8 mouse cellular contexts compared by ENCODE assay signal in the genomic region with DNA sequence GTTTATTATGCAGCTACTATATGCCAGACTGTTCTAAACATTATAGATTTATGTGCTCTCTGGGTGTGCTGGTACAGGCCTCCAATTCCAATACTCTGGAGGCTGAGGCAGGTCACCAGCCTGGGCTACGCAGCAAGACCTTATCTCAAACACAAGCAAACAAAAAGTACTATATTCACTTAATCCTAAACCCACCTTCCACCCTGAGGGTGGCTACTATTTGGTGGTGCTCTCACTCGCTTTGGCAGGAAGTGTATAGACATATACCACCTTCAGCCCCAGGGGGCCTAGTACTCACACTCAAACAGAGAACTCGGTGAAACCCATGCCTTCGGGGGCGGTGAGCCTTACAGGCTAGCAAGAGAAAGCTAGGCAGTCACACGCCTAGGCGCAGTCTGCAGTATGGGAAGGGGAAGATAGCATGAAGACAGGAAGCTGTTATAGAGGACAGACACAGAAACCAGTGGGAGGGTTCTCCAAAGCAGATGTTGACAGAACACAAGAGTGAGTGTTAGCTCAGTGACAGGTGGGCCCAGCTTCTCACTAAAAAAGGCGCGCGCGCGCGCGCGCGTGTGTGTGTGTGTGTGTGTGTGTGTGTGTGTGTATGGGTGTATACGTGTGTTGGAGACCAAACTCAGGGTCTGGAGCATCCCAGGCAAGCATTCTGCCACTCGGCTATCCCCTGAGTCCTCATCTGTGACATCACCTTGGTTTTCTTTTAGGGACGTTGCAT. TPM values are rescaled to one million over a fixed set of nuclear protein-coding genes. Genes with fewer than 3 reads are reported as not detected.
DNase-seq lines count a peak whose midpoint lies in the region; ATAC-seq and TF ChIP-seq lines count a peak whose summit lies in the region.

Coro1a (minus strand) TSS at position 346 of the 733 bp plus-strand sequence.

- no peak within 1 kb of the TSS for H3K4me2 ChIP-seq in lung, embryonic 14.5 days
- H3K4me2 ChIP-seq in embryonic facial prominence, embryonic 15.5 days (replicated peaks) = no peak within 1 kb of the TSS
- H3K4me2 ChIP-seq in intestine, embryonic 16.5 days (ENCODE audit: low read depth, low read length) = no peak within 1 kb of the TSS
- H3K4me2 ChIP-seq in lung, postnatal 0 days (replicated peaks; ENCODE audit: low read depth, low read length) = no peak within 1 kb of the TSS
- H3K4me2 ChIP-seq in stomach, embryonic 15.5 days = no peak within 1 kb of the TSS

- H3K4me3 ChIP-seq in lung, embryonic 14.5 days (ENCODE audit: low read depth, low read length) = no peak within 1 kb of the TSS
- no peak within 1 kb of the TSS for H3K4me3 ChIP-seq in embryonic facial prominence, embryonic 15.5 days (replicated peaks)
- no peak within 1 kb of the TSS for H3K4me3 ChIP-seq in intestine, embryonic 16.5 days (ENCODE audit: low read length)
- no peak within 1 kb of the TSS for H3K4me3 ChIP-seq in lung, postnatal 0 days (ENCODE audit: low read depth, low read length)
- no peak within 1 kb of the TSS for H3K4me3 ChIP-seq in stomach, embryonic 15.5 days (replicated peaks)

- WGBS in lung, embryonic 14.5 days = 81% methylated on average over 19 of the region's 19 CpGs
- 86% methylated on average over 19 of the region's 19 CpGs for WGBS in embryonic facial prominence, embryonic 15.5 days
- WGBS in intestine, embryonic 16.5 days = 85% methylated on average over 19 of the region's 19 CpGs
- WGBS in lung, postnatal 0 days = 75% methylated on average over 19 of the region's 19 CpGs
- 79% methylated on average over 19 of the region's 19 CpGs for WGBS in stomach, embryonic 15.5 days

- no peak for DNase-seq in lung, embryonic 14.5 days
- no peak for DNase-seq in lung, adult 18-20 months
- DNase-seq in lung, postnatal 0 days (ENCODE audit: low spot score) = no peak
- no peak for DNase-seq in ovary, postnatal 10 days (ENCODE audit: low spot score)
- no peak for DNase-seq in ovary, postnatal 36 days (ENCODE audit: low spot score)

- H3K4me1 ChIP-seq in lung, embryonic 14.5 days (ENCODE audit: insufficient read depth) = no peaks in the 10 kb centered on the region
- peaks cover 14% of the 10 kb centered on the region for H3K4me1 ChIP-seq in embryonic facial prominence, embryonic 15.5 days
- peaks cover 14% of the 10 kb centered on the region for H3K4me1 ChIP-seq in intestine, embryonic 16.5 days (ENCODE audit: control insufficient read depth, insufficient read depth, low read length)
- H3K4me1 ChIP-seq in lung, postnatal 0 days (ENCODE audit: insufficient read depth, low read depth, low read length) = peaks cover 4% of the 10 kb centered on the region
- peaks cover 14% of the 10 kb centered on the region for H3K4me1 ChIP-seq in stomach, embryonic 15.5 days

- H3K9ac ChIP-seq in lung, embryonic 14.5 days = no peak within 1 kb of the TSS
- H3K9ac ChIP-seq in embryonic facial prominence, embryonic 15.5 days = no peak within 1 kb of the TSS
- H3K9ac ChIP-seq in intestine, embryonic 16.5 days (ENCODE audit: low read depth, low read length) = no peak within 1 kb of the TSS
- no peak within 1 kb of the TSS for H3K9ac ChIP-seq in lung, postnatal 0 days (replicated peaks; ENCODE audit: low read depth)
- no peak within 1 kb of the TSS for H3K9ac ChIP-seq in stomach, embryonic 15.5 days

- H3K36me3 ChIP-seq in lung, embryonic 14.5 days (ENCODE audit: insufficient read depth) = no peaks in the 10 kb centered on the region
- H3K36me3 ChIP-seq in embryonic facial prominence, embryonic 15.5 days = no peaks in the 10 kb centered on the region
- H3K36me3 ChIP-seq in intestine, embryonic 16.5 days (ENCODE audit: control insufficient read depth, insufficient read depth, low read length) = no peaks in the 10 kb centered on the region
- no peaks in the 10 kb centered on the region for H3K36me3 ChIP-seq in lung, postnatal 0 days (ENCODE audit: insufficient read depth, low read length)
- no peaks in the 10 kb centered on the region for H3K36me3 ChIP-seq in stomach, embryonic 15.5 days

- no peaks in the 10 kb centered on the region for H3K9me3 ChIP-seq in lung, embryonic 14.5 days (ENCODE audit: low read depth, low read length)
- H3K9me3 ChIP-seq in embryonic facial prominence, embryonic 15.5 days (replicated peaks) = no peaks in the 10 kb centered on the region
- H3K9me3 ChIP-seq in intestine, embryonic 16.5 days (ENCODE audit: control insufficient read depth, low read length) = no peaks in the 10 kb centered on the region
- no peaks in the 10 kb centered on the region for H3K9me3 ChIP-seq in lung, postnatal 0 days (ENCODE audit: low read length)
- H3K9me3 ChIP-seq in stomach, embryonic 15.5 days = no peaks in the 10 kb centered on the region

- peaks cover 18% of the 10 kb centered on the region; the same call in 1 of the 2 replicates for H3K27me3 ChIP-seq in lung, embryonic 14.5 days (ENCODE audit: insufficient read depth, low read length)
- H3K27me3 ChIP-seq in embryonic facial prominence, embryonic 15.5 days = peaks cover 18% of the 10 kb centered on the region; the same call in 1 of the 2 replicates
- peaks cover 11% of the 10 kb centered on the region; the same call in 1 of the 2 replicates for H3K27me3 ChIP-seq in intestine, embryonic 16.5 days (replicated peaks; ENCODE audit: control insufficient read depth, insufficient read depth, low read length)
- H3K27me3 ChIP-seq in lung, postnatal 0 days (replicated peaks; ENCODE audit: insufficient read depth, low read length) = 0 out of 2 replicates have a peak, but pooled peaks cover 12% of the 10 kb centered on the region
- H3K27me3 ChIP-seq in stomach, embryonic 15.5 days (replicated peaks) = peaks cover 15% of the 10 kb centered on the region; the same call in 1 of the 2 replicates

- no peak for TF ChIP-seq EP300 in lung, postnatal 0 days (IDR thresholded peaks at IDR 0.05)

- no peak for ATAC-seq in lung, embryonic 14.5 days (ENCODE audit: insufficient read depth)
- ATAC-seq in embryonic facial prominence, embryonic 15.5 days (ENCODE audit: insufficient number of reproducible peaks, low FRiP score, low TSS enrichment, low read depth) = no peak
- ATAC-seq in intestine, embryonic 16.5 days = no peak
- ATAC-seq in lung, postnatal 0 days = no peak
- no peak for ATAC-seq in stomach, embryonic 15.5 days (ENCODE audit: insufficient read depth, low FRiP score, low read depth)

- H3K27ac ChIP-seq in lung, embryonic 14.5 days (ENCODE audit: low read depth) = no peak within 1 kb of the TSS
- H3K27ac ChIP-seq in embryonic facial prominence, embryonic 15.5 days (replicated peaks) = no peak within 1 kb of the TSS
- no peak within 1 kb of the TSS for H3K27ac ChIP-seq in intestine, embryonic 16.5 days (ENCODE audit: low read length)
- no peak within 1 kb of the TSS for H3K27ac ChIP-seq in lung, postnatal 0 days (ENCODE audit: low read length)
- no peak within 1 kb of the TSS for H3K27ac ChIP-seq in stomach, embryonic 15.5 days

- no peak for TF ChIP-seq CTCF in lung, embryonic 14.5 days (IDR thresholded peaks at IDR 0.05; ENCODE audit: low read depth)
- TF ChIP-seq CTCF in lung, postnatal 0 days (IDR thresholded peaks at IDR 0.05) = no peak

RNA-seq across cellular contexts. Expression of gene Coro1a, which starts in this region (rescaled TPM):
- polyA plus RNA-seq in lung, embryonic 14.5 days (2014; fragmentation: Nextera tagmentation; extraction: Ambion mirVana) = 29.2 and 29.3 TPM in 2 replicates
- polyA plus RNA-seq in embryonic facial prominence, embryonic 15.5 days (2015; fragmentation: Nextera tagmentation; extraction: Ambion mirVana) = 43.8 and 44.7 TPM in 2 replicates
- 38.0 and 38.7 TPM in 2 replicates for polyA plus RNA-seq in intestine, embryonic 16.5 days (2015; fragmentation: Nextera tagmentation; extraction: Ambion mirVana)
- polyA plus RNA-seq in lung, postnatal 0 days (2015; fragmentation: Nextera tagmentation; extraction: Ambion mirVana) = 61.4 and 65.3 TPM in 2 replicates
- polyA plus RNA-seq in stomach, embryonic 15.5 days (2015; fragmentation: Nextera tagmentation; extraction: Ambion mirVana) = 50.1 and 51.9 TPM in 2 replicates
